Mouse (Mus musculus) forebrain, postnatal 0 days (tissue): ENCODE measurements around the gene Med29. TPM values are rescaled to one million over a fixed set of nuclear protein-coding genes. Genes with fewer than 3 reads are reported as not detected.
A peak's percentile ranks its signal among the peaks of the same experiment; 100 is the strongest.

Experiments used
- ATAC-seq: fragments of 200-750 bp; cut with Nextera tagmentation; 2 replicates; pipeline ENCODE4 v1.8.0; 2017; ENCODE audit warnings: mild to moderate bottlenecking, moderate library complexity
- DNase-seq: peaks from one replicate; pipeline ENCODE4 v3.0.0-alpha.2; 2015
- H3K27ac ChIP-seq: fragments of 300-500 bp; sonication (generic); 2 replicates; pipeline ENCODE4 v1.5.1; 2014; ENCODE audit warnings: low read depth, mild to moderate bottlenecking, antibody characterized with exemption, low read length, moderate library complexity, mixed read lengths
- H3K27me3 ChIP-seq: fragments of 300-500 bp; sonication (generic); 2 replicates; pipeline ENCODE4 v1.6.1; 2014; ENCODE audit warnings: mild to moderate bottlenecking, low read length, mixed read lengths; ENCODE audit not compliant: insufficient read depth
- H3K36me3 ChIP-seq: fragments of 300-500 bp; sonication (generic); 2 replicates; pipeline ENCODE4 v1.6.1; 2014; ENCODE audit warnings: mild to moderate bottlenecking, moderate library complexity; ENCODE audit not compliant: insufficient read depth
- H3K4me1 ChIP-seq: fragments of 300-500 bp; sonication (generic); 2 replicates; pipeline ENCODE4 v1.6.1; 2014; ENCODE audit warnings: antibody characterized with exemption; ENCODE audit not compliant: insufficient read depth
- H3K4me2 ChIP-seq: fragments of 300-500 bp; sonication (generic); 2 replicates; pipeline ENCODE4 v1.6.1; 2014; ENCODE audit warnings: low read depth, mild to moderate bottlenecking, moderate library complexity
- H3K4me3 ChIP-seq: fragments of 300-500 bp; sonication (generic); 2 replicates; pipeline ENCODE4 v1.5.1; 2014; ENCODE audit warnings: low read depth, low read length, mixed read lengths
- H3K9ac ChIP-seq: fragments of 300-500 bp; sonication (generic); 2 replicates; pipeline ENCODE4 v1.6.1; 2014; ENCODE audit warnings: mild to moderate bottlenecking
- H3K9me3 ChIP-seq: fragments of 300-500 bp; sonication (generic); 2 replicates; pipeline ENCODE4 v1.6.1; 2016; ENCODE audit warnings: low read length
- CTCF ChIP-seq: sonication (generic); IDR thresholded peaks from 2 replicates; pipeline ENCODE4 v1.5.1; 2016; ENCODE audit warnings: antibody characterized with exemption, control low read depth, low read depth
- WGBS: fragments of 180-500 bp; shearing (Covaris S2); extraction: QIAGEN DNeasy Blood & Tissue Kit; methylation state at CpG from one replicate; pipeline ENCODE4 v1.1.7; 2014; 5-methylcytosine and 5-hydroxymethylcytosine counted together
- polyA plus RNA-seq: library from polyadenylated mRNA; unstranded; fragments of >200 nt; fragmentation: Nextera tagmentation; extraction: Ambion mirVana; gene quantifications from 2 replicates; pipeline ENCODE4 v1.2.1, GENCODE M21; 2015
- total RNA-seq: library from RNA; depleted of rRNA; stranded (reverse); fragments of >200 nt; gene quantifications from 2 replicates; pipeline ENCODE4 v1.2.3, GENCODE M21; 2014

The Med29 gene
- total and polyA plus RNA-seq, 2 experiments from 2014 or later, result 35.1 to 39.2 TPM

DNA sequence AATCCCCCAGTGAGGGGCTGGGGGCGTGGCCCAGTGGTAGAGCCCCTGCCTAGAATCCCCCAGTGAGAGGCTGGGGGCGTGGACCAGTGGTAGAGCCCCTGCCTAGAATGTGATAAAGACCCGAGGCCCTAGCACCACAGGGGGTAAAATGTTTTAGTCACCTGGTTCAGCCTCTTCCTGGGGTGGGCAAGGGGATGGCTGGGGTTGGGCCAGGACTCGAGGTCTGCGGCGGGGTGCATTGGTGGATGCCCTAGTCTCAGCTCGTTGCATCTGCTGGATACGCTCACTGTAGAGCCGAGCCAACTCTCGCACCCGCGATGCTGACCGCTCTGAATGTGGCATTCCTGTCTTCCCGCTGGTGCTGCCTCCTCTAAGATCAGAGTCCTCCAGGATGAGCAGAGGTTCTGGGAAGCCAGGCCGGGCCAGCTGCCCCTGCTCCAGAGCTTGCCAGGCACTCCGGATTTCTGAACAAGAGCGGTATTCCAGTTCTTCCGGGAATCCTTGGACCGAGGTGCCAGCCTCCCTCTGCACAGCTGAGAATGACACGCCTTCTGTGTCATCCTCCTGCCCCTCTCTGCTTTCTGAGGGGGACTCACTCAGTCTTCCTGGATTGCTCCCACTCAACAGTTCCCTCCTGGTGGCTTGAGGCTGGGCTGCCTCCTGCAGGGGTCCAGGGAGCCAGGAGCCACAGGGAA, 30.7 kb downstream of the Med29 start:
- Histone ChIP-seq H3K4me3 (no peak overlapping the region), H3K4me2 (no peak overlapping the region), H3K9me3 (no peaks in the 10 kb centered on the region), H3K4me1 (no peaks in the 10 kb centered on the region), H3K9ac (no peak overlapping the region), H3K27me3 (no peaks in the 10 kb centered on the region), H3K36me3 (peaks cover 52% of the 10 kb centered on the region), H3K27ac (no peak overlapping the region)
- DNase-seq (no peak), ATAC-seq (no peak)
- no peak for TF ChIP-seq CTCF
- 95% methylated on average over 20 of the region's 20 CpGs for WGBS

DNA sequence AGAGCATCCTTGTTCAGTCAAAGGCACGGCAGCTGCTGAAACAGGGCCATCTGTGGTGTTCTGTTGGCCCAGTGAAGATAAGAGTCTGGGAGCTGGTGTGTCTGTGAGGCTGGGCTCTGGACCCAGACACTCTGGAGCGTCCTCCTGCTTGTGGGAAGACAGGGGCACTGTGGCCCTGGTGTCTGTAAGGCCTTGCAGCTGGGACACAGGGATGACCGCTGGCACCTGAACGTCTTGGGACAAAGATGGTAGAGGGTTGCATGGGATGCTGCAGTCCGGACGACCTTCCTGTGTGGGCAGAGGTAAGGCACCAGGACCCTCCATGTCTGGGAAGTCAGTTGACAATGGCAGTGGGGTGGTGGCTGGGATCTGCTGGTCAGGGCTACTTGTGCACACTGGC, 32.2 kb downstream of the Med29 start:
- TF ChIP-seq CTCF, result no peak
- WGBS, result 95% methylated on average over 6 of the region's 6 CpGs
- Histone ChIP-seq H3K4me3 (no peak overlapping the region), H3K27ac (no peak overlapping the region), H3K27me3 (no peaks in the 10 kb centered on the region), H3K9ac (no peak overlapping the region), H3K4me2 (no peak overlapping the region), H3K4me1 (no peaks in the 10 kb centered on the region), H3K9me3 (no peaks in the 10 kb centered on the region), H3K36me3 (peaks cover 47% of the 10 kb centered on the region)
- DNase-seq (no peak), ATAC-seq (no peak)

DNA sequence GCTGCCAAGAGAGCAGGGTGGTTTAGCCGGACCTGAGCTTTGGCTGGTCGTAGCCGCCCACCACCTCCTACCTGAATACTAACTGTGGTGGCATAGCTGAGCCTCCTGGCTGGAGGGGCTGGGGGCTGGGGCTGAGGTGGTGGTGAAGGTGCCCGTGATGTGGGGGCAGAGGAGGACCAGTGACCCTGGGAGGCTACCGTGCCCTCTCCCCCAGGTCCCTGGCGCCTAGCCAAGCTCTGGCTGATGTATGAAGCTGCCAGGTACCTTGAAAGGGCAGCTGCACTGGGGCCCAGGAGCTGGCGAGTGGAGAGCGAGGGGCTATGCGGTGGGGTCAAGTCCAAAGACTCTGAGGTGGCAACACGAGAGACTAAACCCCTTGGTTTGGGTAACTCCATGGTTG, 32.7 kb downstream of the Med29 start:
- Histone ChIP-seq H3K4me2 (no peak overlapping the region), H3K27me3 (no peaks in the 10 kb centered on the region), H3K4me3 (no peak overlapping the region), H3K36me3 (peaks cover 48% of the 10 kb centered on the region), H3K9ac (no peak overlapping the region), H3K4me1 (no peaks in the 10 kb centered on the region), H3K27ac (no peak overlapping the region), H3K9me3 (no peaks in the 10 kb centered on the region)
- ATAC-seq, result no peak
- no peak for DNase-seq
- TF ChIP-seq CTCF, result no peak
- WGBS, result 85% methylated on average over 10 of the region's 10 CpGs

DNA sequence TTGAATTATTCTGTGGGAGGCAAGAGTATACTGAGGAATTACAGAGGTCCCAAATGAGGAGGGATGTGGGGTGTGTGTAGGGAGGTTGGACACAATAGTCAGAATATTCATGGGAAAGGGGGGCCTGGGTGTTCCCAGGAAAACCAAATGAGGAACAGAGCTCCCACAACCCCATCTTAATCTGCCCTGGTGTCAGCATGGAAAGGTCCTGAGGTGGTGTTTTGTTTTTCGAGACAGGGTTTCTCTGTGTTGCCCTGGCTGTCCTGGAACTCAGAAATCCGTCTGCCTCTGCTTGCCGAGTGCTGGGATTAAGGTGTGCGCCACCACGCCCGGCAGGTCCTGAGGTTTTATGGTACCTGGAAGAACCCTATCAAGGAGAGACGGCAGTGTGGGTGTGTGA, 34.1 kb downstream of the Med29 start:
- Histone ChIP-seq H3K36me3 (peaks cover 56% of the 10 kb centered on the region), H3K4me2 (no peak overlapping the region), H3K9ac (no peak overlapping the region), H3K4me3 (no peak overlapping the region), H3K4me1 (no peaks in the 10 kb centered on the region), H3K9me3 (no peaks in the 10 kb centered on the region), H3K27ac (no peak overlapping the region), H3K27me3 (no peaks in the 10 kb centered on the region)
- 50% methylated on average over 7 of the region's 7 CpGs for WGBS
- TF ChIP-seq CTCF, result no peak
- ATAC-seq (no peak), DNase-seq (no peak)

DNA sequence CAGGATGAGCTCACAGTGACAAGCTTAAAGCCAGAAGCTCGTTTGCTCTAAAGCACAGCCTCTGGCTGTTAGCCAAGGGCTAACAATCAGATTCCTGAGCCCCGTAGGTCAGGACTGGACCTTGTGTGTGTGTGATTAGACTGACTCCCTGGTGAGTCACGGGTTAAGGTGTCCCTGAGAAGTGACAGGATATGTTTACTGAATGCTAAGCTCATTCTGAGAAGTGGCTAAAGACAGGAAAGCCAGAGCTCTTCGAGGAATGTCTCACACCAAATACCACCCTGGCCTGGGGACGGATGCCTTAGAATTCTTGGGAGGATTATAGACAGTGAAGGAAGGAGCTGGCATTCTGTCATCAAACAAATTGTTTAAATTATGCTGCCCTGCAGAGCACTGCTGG, 34.5 kb downstream of the Med29 start:
- Histone ChIP-seq H3K36me3 (peaks cover 61% of the 10 kb centered on the region), H3K4me2 (no peak overlapping the region), H3K9me3 (no peaks in the 10 kb centered on the region), H3K4me3 (no peak overlapping the region), H3K27me3 (no peaks in the 10 kb centered on the region), H3K4me1 (no peaks in the 10 kb centered on the region), H3K9ac (peak overlapping the region; percentile 25; the same call in 1 of the 2 replicates), H3K27ac (peak overlapping the region; percentile 35; the same call in 1 of the 2 replicates)
- ATAC-seq (no peak), DNase-seq (no peak)
- under 1% methylated on average over 5 of the region's 5 CpGs for WGBS
- no peak for TF ChIP-seq CTCF

DNA sequence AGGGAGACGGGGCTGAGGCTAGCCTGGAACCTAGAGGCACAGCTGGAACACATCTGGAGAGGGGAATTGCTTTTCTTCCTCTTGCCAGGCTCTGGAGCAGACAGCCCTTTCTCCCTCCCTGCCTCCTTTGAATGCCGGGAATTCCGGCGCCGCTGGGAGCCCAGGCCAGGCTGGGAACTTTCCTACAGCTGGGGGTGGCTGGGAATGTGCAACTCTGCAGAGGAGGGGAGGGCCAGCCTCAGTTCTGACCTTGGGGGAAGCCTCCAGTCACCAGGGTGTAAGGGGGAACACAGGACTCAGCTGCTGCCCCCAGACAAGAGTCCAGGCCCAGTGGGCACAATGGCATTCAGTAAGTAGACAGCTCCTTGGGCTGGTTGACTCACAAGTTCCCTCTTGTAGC, 35.5 kb downstream of the Med29 start:
- Histone ChIP-seq H3K9me3 (no peaks in the 10 kb centered on the region), H3K9ac (no peak overlapping the region), H3K36me3 (peaks cover 56% of the 10 kb centered on the region), H3K4me3 (no peak overlapping the region), H3K27ac (no peak overlapping the region), H3K4me1 (no peaks in the 10 kb centered on the region), H3K27me3 (no peaks in the 10 kb centered on the region), H3K4me2 (no peak overlapping the region)
- no peak for ATAC-seq
- TF ChIP-seq CTCF, result no peak
- no peak for DNase-seq
- 2% methylated on average over 5 of the region's 5 CpGs for WGBS

DNA sequence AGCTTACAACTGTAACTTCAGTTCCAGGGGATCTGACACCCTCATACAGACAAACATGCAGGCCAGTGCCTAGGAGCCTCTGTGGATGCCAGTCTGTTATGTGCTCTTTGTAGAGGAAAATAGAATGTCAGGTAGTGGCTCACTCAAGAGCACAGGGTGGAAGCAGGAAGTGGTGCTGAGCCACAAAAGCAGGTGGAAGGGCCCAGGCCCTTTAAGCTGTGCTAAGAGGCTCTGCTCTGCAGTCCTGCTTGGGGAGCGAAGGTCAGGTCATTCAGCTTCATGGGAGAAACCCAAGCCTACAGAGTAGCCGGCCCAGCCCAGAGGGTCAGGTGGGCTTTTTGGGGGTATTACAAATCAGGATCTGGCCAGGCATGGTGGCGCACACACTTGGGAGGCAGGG, 37.3 kb downstream of the Med29 start:
- 91% methylated on average over 3 of the region's 3 CpGs for WGBS
- Histone ChIP-seq H3K27ac (no peak overlapping the region), H3K36me3 (peaks cover 41% of the 10 kb centered on the region), H3K27me3 (no peaks in the 10 kb centered on the region), H3K9ac (no peak overlapping the region), H3K4me2 (no peak overlapping the region), H3K4me3 (no peak overlapping the region), H3K4me1 (peaks cover 8% of the 10 kb centered on the region; the same call in 1 of the 2 replicates), H3K9me3 (no peaks in the 10 kb centered on the region)
- DNase-seq, result no peak
- ATAC-seq, result no peak
- TF ChIP-seq CTCF, result no peak
